Mouse (Mus musculus) Patski (cell line): ENCODE data around the gene Ermp1. TPM values are rescaled to one million over a fixed set of nuclear protein-coding genes. Genes with fewer than 3 reads are reported as not detected.
A peak's percentile ranks its signal among the peaks of the same experiment; 100 is the strongest.
"Not testable (repeated sequence)": the region's sequence is repeated elsewhere in the genome, so short reads cannot be mapped to it uniquely, and the experiment has no call there.

Source experiments
- ATAC-seq: fragments of 100-300 bp; one replicate; pipeline ENCODE4 v1.8.0; 2021
- CTCF ChIA-PET: fragments of 350-600 bp; sonication (Branson Sonifier 250); formaldehyde crosslinking; loops from one replicate; lab custom pipeline; 2022; ENCODE audit warnings: inconsistent platforms; lab: Charles Lee
- POLR2A ChIA-PET: fragments of 350-600 bp; sonication (Branson Sonifier 250); formaldehyde crosslinking; loops from one replicate; lab custom pipeline; 2022; ENCODE audit warnings: antibody characterized with exemption, inconsistent platforms; lab: Charles Lee
- DNase-seq: peaks from one replicate; pipeline ENCODE4 v3.0.0-alpha.2; 2011; ENCODE audit warnings: low read depth, low spot score
- H3K27me3 ChIP-seq: fragments of 371-371 bp; one replicate; pipeline ENCODE4 v1.5.1; 2021
- CTCF ChIP-seq: fragments of 100-300 bp; IDR thresholded peaks from one replicate; pipeline ENCODE4 v1.5.1; 2021
- in situ Hi-C: fragments of 300-500 bp; cut with MboI; formaldehyde crosslinking; loops from 3 replicates; pipeline ENCODE4 v1.11.1; 2018; ENCODE audit warnings: low pct_unique_long_range_greater_than_20kb, mixed read lengths
- polyA plus RNA-seq: library from polyadenylated mRNA; unstranded; gene quantifications from one replicate; pipeline ENCODE4 v1.2.3, GENCODE M21; 2021

Ermp1 gene
- polyA plus RNA-seq, 1 experiment from 2014 or later: 94.4 TPM

- ATAC-seq: no peak
- CTCF ChIA-PET: no interaction called here
- in situ Hi-C loops: no loop called here
These were observed 40.7 kb downstream of the Ermp1 start for GRCm38 (mm10) chr19:29607521-29607920.

GRCm38 (mm10) chr19:29604653-29605052 lies 43.6 kb downstream of the Ermp1 start:
- no peak for DNase-seq
- TF ChIP-seq CTCF: no peak
- CTCF ChIA-PET: interaction anchor here (1.3 to 2.7 kb wide), 3 partner anchors 10 to 32 kb away, joined by 5 to 16 read pairs (median 8); no protein-coding TSS in a partner anchor
- no peaks in the 10 kb centered on the region for H3K27me3 ChIP-seq
- POLR2A ChIA-PET: no interaction called here
- ATAC-seq: no peak
- in situ Hi-C loops: no loop called here

More at GRCm38 (mm10) chr19:29607521-29607920, 40.7 kb downstream of the Ermp1 start:
- DNase-seq: no peak
- no peaks in the 10 kb centered on the region for H3K27me3 ChIP-seq
- POLR2A ChIA-PET: no interaction called here
- no peak for TF ChIP-seq CTCF

- DNase-seq (peak; percentile 24), ATAC-seq (peak; percentile 69)
- TF ChIP-seq CTCF: no peak
- ChIA-PET POLR2A (no interaction called here), CTCF (interaction anchor here (0.7 to 2.7 kb wide), 6 partner anchors 9 to 79 kb away, joined by 3 to 16 read pairs (median 6); no protein-coding TSS in a partner anchor)
- in situ Hi-C loops: no loop called here
- no peaks in the 10 kb centered on the region for H3K27me3 ChIP-seq
These were observed 44.5 kb downstream of the Ermp1 start for GRCm38 (mm10) chr19:29603548-29604353.

GRCm38 (mm10) chr19:29598981-29599380 lies 49.2 kb downstream of the Ermp1 start:
- no peak for ATAC-seq
- POLR2A ChIA-PET: no interaction called here
- in situ Hi-C loops: no loop called here
- CTCF ChIA-PET: interaction anchor here (0.8 kb wide), 1 partner anchor 24 kb away, joined by 3 read pairs; no protein-coding TSS in a partner anchor
- H3K27me3 ChIP-seq: no peaks in the 10 kb centered on the region
- TF ChIP-seq CTCF: no peak
- no peak for DNase-seq

GRCm38 (mm10) chr19:29596985-29597384 lies 51.2 kb downstream of the Ermp1 start:
- ChIA-PET POLR2A (no interaction called here), CTCF (interaction anchor here (1.2 to 2.5 kb wide), 3 partner anchors 13 to 27 kb away, joined by 3 to 9 read pairs (median 7); no protein-coding TSS in a partner anchor)
- in situ Hi-C loops: no loop called here
- no peaks in the 10 kb centered on the region for H3K27me3 ChIP-seq
- ATAC-seq (no peak), DNase-seq (no peak)
- TF ChIP-seq CTCF: peak; percentile 48

- ATAC-seq: no peak
- H3K27me3 ChIP-seq: no peaks in the 10 kb centered on the region
- ChIA-PET POLR2A (no interaction called here), CTCF (interaction anchor here (1.2 to 2.7 kb wide), 4 partner anchors 8 to 26 kb away, joined by 3 to 16 read pairs (median 8); no protein-coding TSS in a partner anchor)
- TF ChIP-seq CTCF: no peak
- DNase-seq: no peak
- in situ Hi-C loops: no loop called here
These were observed 51.9 kb downstream of the Ermp1 start for GRCm38 (mm10) chr19:29596276-29596675.

- CTCF ChIA-PET: interaction anchor here (2.2 to 2.7 kb wide), 2 partner anchors 8 to 10 kb away, joined by 5 to 16 read pairs; no protein-coding TSS in a partner anchor
- POLR2A ChIA-PET, H3K27me3 ChIP-seq, in situ Hi-C loops, ATAC-seq, DNase-seq: not testable (repeated sequence)
These were observed 54.4 kb downstream of the Ermp1 start for GRCm38 (mm10) chr19:29593783-29594182.

- no peaks in the 10 kb centered on the region for H3K27me3 ChIP-seq
- in situ Hi-C loops: no loop called here
- no peak for TF ChIP-seq CTCF
- DNase-seq (no peak), ATAC-seq (no peak)
- ChIA-PET POLR2A (no interaction called here), CTCF (interaction anchor here (1.2 to 1.4 kb wide), 3 partner anchors 11 to 19 kb away, joined by 4 to 7 read pairs (median 4); no protein-coding TSS in a partner anchor)
These were observed 64.5 kb downstream of the Ermp1 start for GRCm38 (mm10) chr19:29583734-29584133.

- TF ChIP-seq CTCF: no peak
- in situ Hi-C loops: no loop called here
- ChIA-PET POLR2A (no interaction called here), CTCF (interaction anchor here (0.7 to 2.2 kb wide), 4 partner anchors 9 to 238 kb away, joined by 3 to 5 read pairs (median 4); no protein-coding TSS in a partner anchor)
- DNase-seq (no peak), ATAC-seq (no peak)
- H3K27me3 ChIP-seq: no peaks in the 10 kb centered on the region
These were observed 65.8 kb downstream of the Ermp1 start for GRCm38 (mm10) chr19:29582439-29582838.

- in situ Hi-C loops: no loop called here
- ATAC-seq: no peak
These were observed 81.7 kb downstream of the Ermp1 start for GRCm38 (mm10) chr19:29566512-29566911.

More at GRCm38 (mm10) chr19:29566512-29566911, 81.7 kb downstream of the Ermp1 start:
- H3K27me3 ChIP-seq: no peaks in the 10 kb centered on the region
- POLR2A ChIA-PET: interaction anchor here (0.7 kb wide), 1 partner anchor 10 kb away, joined by 4 read pairs; no protein-coding TSS in a partner anchor
- CTCF ChIA-PET: no interaction called here
- DNase-seq: no peak
- no peak for TF ChIP-seq CTCF
